Mouse (Mus musculus): ENCODE measurements around the gene Ado. TPM values are rescaled to one million over a fixed set of nuclear protein-coding genes. Genes with fewer than 3 reads are reported as not detected.
A peak's percentile ranks its signal among the peaks of the same experiment; 100 is the strongest.

Ado gene
- 10 to 100 TPM; 22.8 to 23.1 TPM for total RNA-seq (2021)
- long read RNA-seq, experiment 1, full-length matches to known transcripts: 38 of 38 reads
- long read RNA-seq, experiment 1, partial matches to known transcripts: 0 of 38 reads
- long read RNA-seq, experiment 1, other reads (novel, unspliced or antisense): 0 of 38 reads
- long read RNA-seq, experiment 2, full-length matches to known transcripts: 16 of 16 reads
- long read RNA-seq, experiment 2, partial matches to known transcripts: 0 of 16 reads
- long read RNA-seq, experiment 2, other reads (novel, unspliced or antisense): 0 of 16 reads

- DNase-seq: peak; percentile 92
These were observed at the start of gene Ado for GRCm38 (mm10) chr10:67548877-67549731. TSS of gene Ado (minus strand) at chr10:67548955.

- DNase-seq: no peak
These were observed 46.5 kb upstream of the Ado start for GRCm38 (mm10) chr10:67595278-67595677.

- DNase-seq: no peak
These were observed 37.3 kb upstream of the Ado start for GRCm38 (mm10) chr10:67585873-67586610.

GRCm38 (mm10) chr10:67581698-67582285 is 33.0 kb upstream of the Ado start:
- DNase-seq: no peak

GRCm38 (mm10) chr10:67579830-67580229 is 31.1 kb upstream of the Ado start:
- DNase-seq: no peak

GRCm38 (mm10) chr10:67573310-67573709 is 24.6 kb upstream of the Ado start:
- no peak for DNase-seq

- DNase-seq: no peak
These were observed 22.7 kb upstream of the Ado start for GRCm38 (mm10) chr10:67571443-67571842.

- no peak for DNase-seq
These were observed 20.8 kb upstream of the Ado start for GRCm38 (mm10) chr10:67569539-67569938.

- DNase-seq: no peak
These were observed 17.3 kb upstream of the Ado start for GRCm38 (mm10) chr10:67566104-67566503.

- no peak for DNase-seq
These were observed 15.8 kb upstream of the Ado start for GRCm38 (mm10) chr10:67564509-67564908.

GRCm38 (mm10) chr10:67561185-67561584 is 12.4 kb upstream of the Ado start:
- no peak for DNase-seq

- no peak for DNase-seq
These were observed 11.1 kb upstream of the Ado start for GRCm38 (mm10) chr10:67559765-67560394.

GRCm38 (mm10) chr10:67558053-67558452 is 9.3 kb upstream of the Ado start:
- no peak for DNase-seq

GRCm38 (mm10) chr10:67548261-67548854 is 397 bp downstream of the Ado start:
- DNase-seq: peak; percentile 68

- peak; percentile 46 for DNase-seq
These were observed 900 bp downstream of the Ado start for GRCm38 (mm10) chr10:67547850-67548260.

- DNase-seq: no peak
These were observed 8.2 kb downstream of the Ado start for GRCm38 (mm10) chr10:67540591-67540990.

- DNase-seq: no peak
These were observed 9.4 kb downstream of the Ado start for GRCm38 (mm10) chr10:67539401-67539730.

GRCm38 (mm10) chr10:67538585-67539400 is 10.0 kb downstream of the Ado start:
- DNase-seq: no peak

- peak; percentile 21 for DNase-seq
These were observed 10.6 kb downstream of the Ado start for GRCm38 (mm10) chr10:67538106-67538505.

GRCm38 (mm10) chr10:67537151-67537994 is 11.4 kb downstream of the Ado start:
- peak; percentile 92 for DNase-seq

Data from adrenal gland, postnatal 10 days (tissue).